34 mouse cellular contexts compared by ENCODE assay signal in the genomic region with DNA sequence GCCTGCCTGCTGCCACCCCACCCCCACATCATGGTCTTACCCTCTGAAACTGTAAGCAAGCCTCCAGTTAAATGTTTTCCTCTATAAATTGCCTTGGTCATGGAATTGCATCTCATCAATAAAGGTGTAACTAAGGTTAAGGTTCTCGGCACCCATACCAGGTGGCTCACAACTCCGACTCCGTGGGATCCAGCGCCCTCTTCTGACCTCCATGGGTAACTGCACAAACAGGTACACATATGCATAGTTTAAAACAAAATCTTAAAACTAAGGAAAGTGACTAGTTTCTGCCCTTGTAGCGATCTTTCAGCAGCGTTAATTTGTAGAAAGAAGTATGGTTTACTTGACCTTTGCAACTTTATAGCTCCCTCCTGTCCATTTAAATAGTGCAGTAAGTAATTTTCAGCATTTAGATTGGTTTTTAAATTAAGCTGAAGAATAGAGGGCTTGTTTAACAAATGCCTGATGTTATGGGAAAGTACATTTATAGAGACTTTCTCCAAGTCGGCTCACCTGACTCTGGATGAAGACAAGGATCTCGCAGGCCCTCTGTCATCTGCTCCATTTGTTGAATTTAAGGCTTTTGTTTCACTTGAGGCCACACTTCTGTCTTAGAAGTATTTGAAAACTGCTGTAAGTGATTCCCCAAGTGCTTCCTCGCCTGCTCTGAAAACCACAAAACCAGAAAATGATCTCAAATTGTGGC. TPM values are rescaled to one million over a fixed set of nuclear protein-coding genes. Genes with fewer than 3 reads are reported as not detected.
DNase-seq lines count a peak whose midpoint lies in the region; ATAC-seq and TF ChIP-seq lines count a peak whose summit lies in the region.
"Had no signal": no experiment of that assay in that cellular context is flagged by ENCODE, and none has a peak within 500 bp of the region (broad histone marks: within the 10 kb centered on the region; RNA-seq: fewer than 3 reads in every experiment).

No protein-coding gene starts in this region.

- H3K9ac ChIP-seq in embryonic facial prominence, embryonic 14.5 days (ENCODE audit: low read depth, low read length) = no peak overlapping the region
- H3K9ac ChIP-seq in liver, embryonic 14.5 days (replicated peaks) = no peak overlapping the region
- H3K9ac ChIP-seq in liver, embryonic 11.5 days (ENCODE audit: low read depth, low read length) = no peak overlapping the region
- H3K9ac ChIP-seq in stomach, postnatal 0 days (ENCODE audit: low read length) = no peak overlapping the region
- H3K9ac ChIP-seq: embryonic facial prominence, embryonic 12.5 days; forebrain, embryonic 15.5 days; heart, embryonic 13.5 days; hindbrain, embryonic 15.5 days; limb, embryonic 12.5 days; liver, embryonic 13.5 days; midbrain, embryonic 12.5 days; neural tube, embryonic 12.5 days had no signal

- no peaks in the 10 kb centered on the region for H3K4me1 ChIP-seq in embryonic facial prominence, embryonic 14.5 days (ENCODE audit: control insufficient read depth, insufficient read depth, low read length)
- H3K4me1 ChIP-seq in embryonic facial prominence, embryonic 10.5 days = peaks cover 10% of the 10 kb centered on the region
- no peaks in the 10 kb centered on the region for H3K4me1 ChIP-seq in liver, embryonic 14.5 days (replicated peaks; ENCODE audit: control insufficient read depth in 2 of 2, insufficient read depth in 2 of 2, low read length in 1 of 2)
- no peaks in the 10 kb centered on the region for H3K4me1 ChIP-seq in liver, embryonic 11.5 days (replicated peaks; ENCODE audit: control insufficient read depth, insufficient read depth, low read length)
- no peaks in the 10 kb centered on the region for H3K4me1 ChIP-seq in stomach, postnatal 0 days (replicated peaks; ENCODE audit: control insufficient read depth, insufficient read depth)
- H3K4me1 ChIP-seq: embryonic facial prominence, embryonic 12.5 days; forebrain, embryonic 15.5 days; heart, embryonic 13.5 days; hindbrain, embryonic 15.5 days; liver, embryonic 13.5 days; megakaryocyte, embryonic 14.5 days; neural tube, embryonic 12.5 days had no signal

- no peak overlapping the region for H3K27ac ChIP-seq in embryonic facial prominence, embryonic 14.5 days (replicated peaks; ENCODE audit: low read depth, low read length)
- no peak overlapping the region for H3K27ac ChIP-seq in embryonic facial prominence, embryonic 10.5 days (replicated peaks)
- H3K27ac ChIP-seq in liver, embryonic 14.5 days = no peak overlapping the region
- no peak overlapping the region for H3K27ac ChIP-seq in liver, embryonic 11.5 days (ENCODE audit: low read depth, low read length)
- no peak overlapping the region for H3K27ac ChIP-seq in stomach, postnatal 0 days (replicated peaks)
- H3K27ac ChIP-seq: embryonic facial prominence, embryonic 12.5 days; forebrain, embryonic 10.5 days; forebrain, embryonic 15.5 days; heart, embryonic 13.5 days; hindbrain, embryonic 10.5 days; hindbrain, embryonic 15.5 days; limb, embryonic 12.5 days; liver, embryonic 13.5 days; midbrain, embryonic 12.5 days; neural tube, embryonic 12.5 days had no signal

- no peak overlapping the region for H3K4me2 ChIP-seq in embryonic facial prominence, embryonic 14.5 days (ENCODE audit: low read depth, low read length)
- H3K4me2 ChIP-seq in liver, embryonic 14.5 days (ENCODE audit: low read depth) = no peak overlapping the region
- no peak overlapping the region for H3K4me2 ChIP-seq in liver, embryonic 11.5 days
- H3K4me2 ChIP-seq in stomach, postnatal 0 days (replicated peaks; ENCODE audit: low read depth) = no peak overlapping the region
- H3K4me2 ChIP-seq: embryonic facial prominence, embryonic 12.5 days; forebrain, embryonic 15.5 days; heart, embryonic 13.5 days; hindbrain, embryonic 15.5 days; limb, embryonic 12.5 days; liver, embryonic 13.5 days; midbrain, embryonic 12.5 days; neural tube, embryonic 12.5 days had no signal

- no peak for ATAC-seq in embryonic facial prominence, embryonic 14.5 days (ENCODE audit: low read depth)
- no peak for ATAC-seq in liver, embryonic 14.5 days (ENCODE audit: insufficient read depth)
- no peak for ATAC-seq in liver, embryonic 11.5 days (replicated peaks; ENCODE audit: low FRiP score)
- no peak for ATAC-seq in stomach, postnatal 0 days (ENCODE audit: low FRiP score, low TSS enrichment)
- ATAC-seq: forebrain, embryonic 15.5 days; inflammation-experienced regulatory T-cells, adult 6 months had no signal

- TF ChIP-seq EP300 in liver, embryonic 14.5 days (IDR thresholded peaks at IDR 0.05; ENCODE audit: low read depth) = no peak
- no peak for TF ChIP-seq EP300 in stomach, postnatal 0 days (optimal IDR thresholded peaks at IDR 0.05)

- 0 out of 2 replicates have a peak, but pooled peaks have one; percentile 10 for TF ChIP-seq CTCF in liver, embryonic 14.5 days (IDR thresholded peaks at IDR 0.05; ENCODE audit: low read depth)
- TF ChIP-seq CTCF in stomach, postnatal 0 days (IDR thresholded peaks at IDR 0.05; ENCODE audit: low read depth) = 0 out of 2 replicates have a peak, but pooled peaks have one; percentile 11

- WGBS in embryonic facial prominence, embryonic 14.5 days = 79% methylated on average over 9 of the region's 9 CpGs
- WGBS in embryonic facial prominence, embryonic 10.5 days = 90% methylated on average over 9 of the region's 9 CpGs
- 68% methylated on average over 9 of the region's 9 CpGs for WGBS in liver, embryonic 14.5 days (ENCODE audit: insufficient replicate concordance)
- WGBS in liver, embryonic 11.5 days = 79% methylated on average over 9 of the region's 9 CpGs
- 81% methylated on average over 9 of the region's 9 CpGs for WGBS in stomach, postnatal 0 days

- no peaks in the 10 kb centered on the region for H3K9me3 ChIP-seq in embryonic facial prominence, embryonic 14.5 days (ENCODE audit: control insufficient read depth, low read length)
- no peaks in the 10 kb centered on the region for H3K9me3 ChIP-seq in embryonic facial prominence, embryonic 10.5 days
- H3K9me3 ChIP-seq in liver, embryonic 14.5 days (ENCODE audit: control insufficient read depth, low read length) = no peaks in the 10 kb centered on the region
- H3K9me3 ChIP-seq in liver, embryonic 11.5 days (ENCODE audit: control insufficient read depth, low read length) = peaks cover 3% of the 10 kb centered on the region; the same call in 1 of the 2 replicates
- H3K9me3 ChIP-seq in stomach, postnatal 0 days (ENCODE audit: control insufficient read depth, low read length) = no peaks in the 10 kb centered on the region
- H3K9me3 ChIP-seq: embryonic facial prominence, embryonic 12.5 days; forebrain, embryonic 15.5 days; heart, embryonic 13.5 days; hindbrain, embryonic 15.5 days; neural tube, embryonic 12.5 days had no signal

- peak; percentile 64 for DNase-seq in embryonic facial prominence, embryonic 14.5 days (ENCODE audit: low spot score)
- no peak for DNase-seq in embryonic facial prominence, embryonic 10.5 days (ENCODE audit: low spot score)
- DNase-seq in liver, embryonic 14.5 days (ENCODE audit: low read depth in 3 of 3, low spot score in 3 of 3) = no peak
- DNase-seq in liver, embryonic 11.5 days (ENCODE audit: low spot score) = no peak
- DNase-seq in ES-CJ7 (ENCODE audit: low read depth, low spot score) = peak; percentile 74
- no peak for DNase-seq in stomach, postnatal 0 days (ENCODE audit: low spot score)
- DNase-seq in frontal cortex, postnatal 36 days (ENCODE audit: low spot score in 2 of 2) = no peak
- DNase-seq: adrenal gland, postnatal 10 days; cerebellum, adult 8-10 months; cerebellum, postnatal 25 days; heart, postnatal 10 days; kidney, adult 2 months; kidney, postnatal 36 days; liver, embryonic 13.5 days; lung, adult 2 months; lung, postnatal 4 days; right cerebral cortex, adult 18-20 months; thymus, postnatal 14 days had no signal

- no peak overlapping the region for H3K4me3 ChIP-seq in embryonic facial prominence, embryonic 14.5 days (ENCODE audit: low read depth, low read length)
- H3K4me3 ChIP-seq in embryonic facial prominence, embryonic 10.5 days = no peak overlapping the region
- no peak overlapping the region for H3K4me3 ChIP-seq in liver, embryonic 14.5 days (ENCODE audit: insufficient read depth in 1 of 2, low read depth in 2 of 2, low read length in 2 of 2)
- no peak overlapping the region for H3K4me3 ChIP-seq in liver, embryonic 11.5 days (ENCODE audit: low read depth, low read length)
- H3K4me3 ChIP-seq in stomach, postnatal 0 days (ENCODE audit: low read depth, low read length) = no peak overlapping the region
- H3K4me3 ChIP-seq: embryonic facial prominence, embryonic 12.5 days; forebrain, embryonic 10.5 days; forebrain, embryonic 15.5 days; heart, embryonic 13.5 days; hindbrain, embryonic 10.5 days; hindbrain, embryonic 15.5 days; limb, embryonic 12.5 days; liver, embryonic 13.5 days; megakaryocyte, embryonic 14.5 days; midbrain, embryonic 12.5 days; myocyte; neural tube, embryonic 12.5 days had no signal

- no peaks in the 10 kb centered on the region for H3K27me3 ChIP-seq in embryonic facial prominence, embryonic 14.5 days (replicated peaks; ENCODE audit: control insufficient read depth, insufficient read depth, low read length)
- H3K27me3 ChIP-seq in embryonic facial prominence, embryonic 10.5 days (replicated peaks; ENCODE audit: low read depth, poor library complexity, severe bottlenecking) = no peaks in the 10 kb centered on the region
- no peaks in the 10 kb centered on the region for H3K27me3 ChIP-seq in liver, embryonic 14.5 days (ENCODE audit: control insufficient read depth, insufficient read depth, low read length)
- no peaks in the 10 kb centered on the region for H3K27me3 ChIP-seq in liver, embryonic 11.5 days (replicated peaks; ENCODE audit: control insufficient read depth, insufficient read depth, low read length)
- no peaks in the 10 kb centered on the region for H3K27me3 ChIP-seq in stomach, postnatal 0 days (ENCODE audit: control insufficient read depth, insufficient read depth, low read length)
- H3K27me3 ChIP-seq: CH12.LX; embryonic facial prominence, embryonic 12.5 days; forebrain, embryonic 15.5 days; heart, embryonic 13.5 days; hindbrain, embryonic 15.5 days; limb, embryonic 12.5 days; liver, embryonic 13.5 days; midbrain, embryonic 12.5 days; neural tube, embryonic 12.5 days had no signal

- H3K36me3 ChIP-seq in embryonic facial prominence, embryonic 14.5 days (ENCODE audit: control insufficient read depth, insufficient read depth, low read length) = no peaks in the 10 kb centered on the region
- no peaks in the 10 kb centered on the region for H3K36me3 ChIP-seq in embryonic facial prominence, embryonic 10.5 days (replicated peaks)
- no peaks in the 10 kb centered on the region for H3K36me3 ChIP-seq in liver, embryonic 14.5 days (replicated peaks; ENCODE audit: control insufficient read depth, insufficient read depth, low read depth)
- H3K36me3 ChIP-seq in liver, embryonic 11.5 days (ENCODE audit: control insufficient read depth, insufficient read depth, low read length) = no peaks in the 10 kb centered on the region
- no peaks in the 10 kb centered on the region for H3K36me3 ChIP-seq in stomach, postnatal 0 days (ENCODE audit: control insufficient read depth, insufficient read depth, low read length)
- H3K36me3 ChIP-seq: embryonic facial prominence, embryonic 12.5 days; forebrain, embryonic 15.5 days; heart, embryonic 13.5 days; hindbrain, embryonic 10.5 days; hindbrain, embryonic 15.5 days; limb, embryonic 12.5 days; liver, embryonic 13.5 days; midbrain, embryonic 12.5 days; neural tube, embryonic 12.5 days had no signal

RNA-seq across cellular contexts. Expression of gene Slc9b2, which starts 8.4 kb away (rescaled TPM):
- polyA plus RNA-seq in embryonic facial prominence, embryonic 14.5 days (2014; fragmentation: Nextera tagmentation; extraction: Ambion mirVana) = 3.3 and 4.2 TPM in 2 replicates
- polyA plus RNA-seq in embryonic facial prominence, embryonic 10.5 days (2016; fragmentation: Nextera tagmentation; extraction: Ambion mirVana) = 3.0 and 3.8 TPM in 2 replicates
- polyA plus RNA-seq in liver, embryonic 14.5 days (2012; rRNA removed) = 0.02 and 0.04 TPM in 2 replicates
- 0.22 and 0.40 TPM in 2 replicates for polyA plus RNA-seq in liver, embryonic 14.5 days (2014; fragmentation: Nextera tagmentation; extraction: Ambion mirVana)
- 0.62 and 1.0 TPM in 2 replicates for polyA plus RNA-seq in liver, embryonic 11.5 days (2014; fragmentation: Nextera tagmentation; extraction: Ambion mirVana)
- 6.0 and 6.9 TPM in 2 replicates for polyA plus RNA-seq in stomach, postnatal 0 days (2015; fragmentation: Nextera tagmentation; extraction: Ambion mirVana)

RNA-seq across cellular contexts. Expression of gene Slc9b1, which starts 32.0 kb away (rescaled TPM):
- 0.20 and 0.22 TPM in 2 replicates for polyA plus RNA-seq in embryonic facial prominence, embryonic 14.5 days (2014; fragmentation: Nextera tagmentation; extraction: Ambion mirVana)
- 0.62 TPM in 1 of 2 replicates, not detected in the other for polyA plus RNA-seq in embryonic facial prominence, embryonic 10.5 days (2016; fragmentation: Nextera tagmentation; extraction: Ambion mirVana)
- polyA plus RNA-seq in liver, embryonic 14.5 days (2012; rRNA removed) = 0.03 TPM in 2 replicates
- not detected in 2 replicates for polyA plus RNA-seq in liver, embryonic 14.5 days (2014; fragmentation: Nextera tagmentation; extraction: Ambion mirVana)
- polyA plus RNA-seq in liver, embryonic 11.5 days (2014; fragmentation: Nextera tagmentation; extraction: Ambion mirVana) = 0.16 and 0.23 TPM in 2 replicates
- 0.07 and 0.08 TPM in 2 replicates for polyA plus RNA-seq in stomach, postnatal 0 days (2015; fragmentation: Nextera tagmentation; extraction: Ambion mirVana)
- polyA plus RNA-seq: C2C12; heart, embryonic 13.5 days; hindbrain, embryonic 10.5 days; hindbrain, embryonic 15.5 days; liver, embryonic 13.5 days; midbrain, postnatal 0 days; myocyte; neural tube, embryonic 12.5 days; spleen, adult 2 months had no signal

RNA-seq across cellular contexts. Expression of gene Bdh2, which starts 34.9 kb away (rescaled TPM):
- polyA plus RNA-seq in embryonic facial prominence, embryonic 14.5 days (2014; fragmentation: Nextera tagmentation; extraction: Ambion mirVana) = 9.4 and 11.1 TPM in 2 replicates
- 9.7 and 10.3 TPM in 2 replicates for polyA plus RNA-seq in embryonic facial prominence, embryonic 10.5 days (2016; fragmentation: Nextera tagmentation; extraction: Ambion mirVana)
- 0.14 and 0.26 TPM in 2 replicates for polyA plus RNA-seq in liver, embryonic 14.5 days (2012; rRNA removed)
- polyA plus RNA-seq in liver, embryonic 14.5 days (2014; fragmentation: Nextera tagmentation; extraction: Ambion mirVana) = 0.41 and 0.61 TPM in 2 replicates
- polyA plus RNA-seq in liver, embryonic 11.5 days (2014; fragmentation: Nextera tagmentation; extraction: Ambion mirVana) = 1.3 and 1.7 TPM in 2 replicates
- polyA plus RNA-seq in stomach, postnatal 0 days (2015; fragmentation: Nextera tagmentation; extraction: Ambion mirVana) = 2.4 TPM in 2 replicates

Comparison
In these comparisons a context has a peak if more than half of its experiments do, and no peak if none do; other contexts are left out.
1. DNase-seq: peak in embryonic facial prominence, embryonic 14.5 days (single experiment) and ES-CJ7 (single experiment); none in embryonic facial prominence, embryonic 10.5 days (single experiment), liver, embryonic 14.5 days (0 of 3), liver, embryonic 11.5 days (single experiment), stomach, postnatal 0 days (single experiment) and frontal cortex, postnatal 36 days (0 of 2).